ENCODE assay signal across 29 mouse cellular contexts in genomic region chr11:117569566-117570101, GRCm38 (mm10).
A peak's percentile ranks its signal among the peaks of the same experiment; 100 is the strongest.
DNase-seq lines count a peak whose midpoint lies in the region; ATAC-seq and TF ChIP-seq lines count a peak whose summit lies in the region.
"Had no signal": no experiment of that assay in that cellular context is flagged by ENCODE, and none has a peak within 500 bp of the region (broad histone marks: within the 10 kb centered on the region; RNA-seq: fewer than 3 reads in every experiment).

No protein-coding gene starts in this region.

- 69% methylated on average over 8 of the region's 8 CpGs for WGBS in stomach, postnatal 0 days
- 76% methylated on average over 8 of the region's 8 CpGs for WGBS in midbrain, embryonic 14.5 days

- no peak overlapping the region for H3K4me3 ChIP-seq in stomach, postnatal 0 days (ENCODE audit: low read depth, low read length)
- no peak overlapping the region for H3K4me3 ChIP-seq in midbrain, embryonic 14.5 days (replicated peaks; ENCODE audit: low read depth, low read length)
- H3K4me3 ChIP-seq: embryonic facial prominence, embryonic 13.5 days; forebrain, embryonic 10.5 days; hindbrain, embryonic 12.5 days; myocyte; neural tube, embryonic 13.5 days had no signal

- peaks cover 13% of the 10 kb centered on the region for H3K4me1 ChIP-seq in stomach, postnatal 0 days (replicated peaks; ENCODE audit: control insufficient read depth, insufficient read depth)
- H3K4me1 ChIP-seq in midbrain, embryonic 14.5 days (ENCODE audit: control insufficient read depth, insufficient read depth, low read length), result 0 out of 2 replicates have a peak, but pooled peaks cover 4% of the 10 kb centered on the region

- TF ChIP-seq CTCF in stomach, postnatal 0 days (IDR thresholded peaks at IDR 0.05; ENCODE audit: low read depth), result no peak

- H3K27ac ChIP-seq in stomach, postnatal 0 days (replicated peaks), result peak overlapping the region; percentile 91
- no peak overlapping the region for H3K27ac ChIP-seq in midbrain, embryonic 14.5 days (replicated peaks; ENCODE audit: low read depth, low read length)
- H3K27ac ChIP-seq: hindbrain, embryonic 12.5 days; hindbrain, postnatal 0 days; kidney, postnatal 0 days; liver, embryonic 14.5 days; neural tube, embryonic 13.5 days had no signal

- intact Hi-C loops in heart, postnatal 14 days (cut with DNase I), result loop anchor here (2.0 kb wide), 1 partner anchor 41 kb away; no protein-coding TSS in a partner anchor

- peak; percentile 14 to 19 for DNase-seq in heart, adult 18-20 months
- no peak for DNase-seq in heart, postnatal 14 days
- peak; percentile 18 for DNase-seq in lung, postnatal 36 days
- no peak for DNase-seq in lung, postnatal 14 days
- peak; percentile 30 for DNase-seq in stomach, postnatal 0 days (ENCODE audit: low spot score)
- no peak for DNase-seq in cerebellum, adult 11-12 months
- no peak for DNase-seq in midbrain, embryonic 14.5 days
- DNase-seq: adrenal gland, postnatal 25 days; cerebellum, adult 18-20 months; cerebellum, postnatal 25 days; forebrain, postnatal 0 days; gastrocnemius, postnatal 14 days; layer of hippocampus, adult 9-11 months; liver; lung, adult 2 months; lung, postnatal 10 days; right cerebral cortex, postnatal 4 days; thymus, postnatal 14 days had no signal

- no peaks in the 10 kb centered on the region for H3K9me3 ChIP-seq in stomach, postnatal 0 days (ENCODE audit: control insufficient read depth, low read length)
- H3K9me3 ChIP-seq in midbrain, embryonic 14.5 days (ENCODE audit: control insufficient read depth, low read length), result no peaks in the 10 kb centered on the region
- H3K9me3 ChIP-seq: embryonic facial prominence, embryonic 13.5 days; hindbrain, embryonic 12.5 days had no signal

- ATAC-seq in megakaryocyte, adult 5-6 weeks (ENCODE audit: poor library complexity, severe bottlenecking), result peak; percentile 59
- no peak for ATAC-seq in stomach, postnatal 0 days (ENCODE audit: low FRiP score, low TSS enrichment)
- ATAC-seq in midbrain, embryonic 14.5 days (ENCODE audit: low FRiP score, low TSS enrichment), result no peak
- ATAC-seq: forebrain, postnatal 0 days; hindbrain, postnatal 0 days; intestine, postnatal 0 days had no signal

- H3K36me3 ChIP-seq in stomach, postnatal 0 days (ENCODE audit: control insufficient read depth, insufficient read depth, low read length), result no peaks in the 10 kb centered on the region; the same call in 1 of the 2 replicates
- no peaks in the 10 kb centered on the region for H3K36me3 ChIP-seq in midbrain, embryonic 14.5 days (ENCODE audit: control insufficient read depth, insufficient read depth, low read length)
- H3K36me3 ChIP-seq: embryonic facial prominence, embryonic 13.5 days; forebrain, embryonic 10.5 days; hindbrain, embryonic 12.5 days; neural tube, embryonic 13.5 days had no signal

- H3K27me3 ChIP-seq in stomach, postnatal 0 days (ENCODE audit: control insufficient read depth, insufficient read depth, low read length), result no peaks in the 10 kb centered on the region
- no peaks in the 10 kb centered on the region for H3K27me3 ChIP-seq in midbrain, embryonic 14.5 days (ENCODE audit: control insufficient read depth, insufficient read depth, low read length)
- H3K27me3 ChIP-seq: embryonic facial prominence, embryonic 13.5 days had no signal

- H3K4me2 ChIP-seq in stomach, postnatal 0 days (replicated peaks; ENCODE audit: low read depth), result no peak overlapping the region
- no peak overlapping the region for H3K4me2 ChIP-seq in midbrain, embryonic 14.5 days (ENCODE audit: low read length)
- H3K4me2 ChIP-seq: embryonic facial prominence, embryonic 13.5 days; hindbrain, embryonic 12.5 days; midbrain, embryonic 11.5 days; neural tube, embryonic 13.5 days had no signal

- TF ChIP-seq EP300 in stomach, postnatal 0 days (optimal IDR thresholded peaks at IDR 0.05), result no peak

- H3K9ac ChIP-seq in stomach, postnatal 0 days (ENCODE audit: low read length), result no peak overlapping the region
- H3K9ac ChIP-seq in midbrain, embryonic 14.5 days (replicated peaks; ENCODE audit: low read length), result no peak overlapping the region
- H3K9ac ChIP-seq: embryonic facial prominence, embryonic 13.5 days; forebrain, postnatal 0 days; hindbrain, embryonic 12.5 days; liver, embryonic 14.5 days; neural tube, embryonic 13.5 days had no signal

Comparison
In these comparisons a context has a peak if more than half of its experiments do, and no peak if none do; other contexts are left out.
1. DNase-seq: peak in heart, adult 18-20 months (2 of 2), lung, postnatal 36 days (single experiment) and stomach, postnatal 0 days (single experiment); none in heart, postnatal 14 days (0 of 2), lung, postnatal 14 days (single experiment), cerebellum, adult 11-12 months (single experiment) and midbrain, embryonic 14.5 days (single experiment).